Mouse (Mus musculus) lung, adult 2 months (tissue): ENCODE measurements around the gene Xpot.

Source experiments
- CTCF ChIP-seq: fragments of 200-500 bp; IDR thresholded peaks from 2 replicates; pipeline ENCODE4 v1.5.1; 2011; ENCODE audit warnings: mild to moderate bottlenecking, low read length, control low read depth; ENCODE audit not compliant: insufficient read depth
- POLR2A ChIP-seq: fragments of 200-500 bp; IDR thresholded peaks from 2 replicates; pipeline ENCODE4 v1.6.1; 2011; ENCODE audit warnings: low read depth, mild to moderate bottlenecking, control low read depth, low read length, borderline replicate concordance; ENCODE audit errors: extremely low read depth

- TF ChIP-seq POLR2A (no peak), CTCF (no peak)
These were observed 1.2 kb upstream of the Xpot start for GRCm38 (mm10) chr10:121627216-121627852.
